Mouse (Mus musculus): ENCODE results near the gene Phlpp1.

- TF ChIP-seq GATA1 (IDR thresholded peaks at IDR 0.05; ENCODE audit: borderline replicate concordance, low read length), result no peak
- no peak for TF ChIP-seq FLI1 (IDR thresholded peaks at IDR 0.05; ENCODE audit: low read length)
Measured at GRCm38 (mm10) chr1:106204350-106204749, 32.8 kb downstream of the Phlpp1 start.
